Mouse (Mus musculus) kidney, postnatal 0 days (tissue): ENCODE results near the gene Dnph1. TPM values are rescaled to one million over a fixed set of nuclear protein-coding genes. Genes with fewer than 3 reads are reported as not detected.
"Not testable (repeated sequence)": the region's sequence is repeated elsewhere in the genome, so short reads cannot be mapped to it uniquely, and the experiment has no call there.

Experiments used
- ATAC-seq: fragments of 200-750 bp; cut with Nextera tagmentation; replicated peaks from 2 replicates; pipeline ENCODE4 v1.8.0; 2017; ENCODE audit warnings: low read depth, moderate number of reproducible peaks, moderate TSS enrichment, moderate library complexity; ENCODE audit not compliant: low FRiP score
- DNase-seq: peaks from one replicate; pipeline ENCODE4 v3.0.0-alpha.2; 2016; ENCODE audit warnings: low spot score
- H3K27ac ChIP-seq: fragments of 300-500 bp; sonication (generic); 2 replicates; pipeline ENCODE4 v1.5.1; 2014; ENCODE audit warnings: mild to moderate bottlenecking
- H3K27me3 ChIP-seq: fragments of 300-500 bp; sonication (generic); 2 replicates; pipeline ENCODE4 v1.6.1; 2014; ENCODE audit warnings: low read length, mixed read lengths; ENCODE audit not compliant: insufficient read depth
- H3K36me3 ChIP-seq: fragments of 300-500 bp; sonication (generic); 2 replicates; pipeline ENCODE4 v1.6.1; 2014; ENCODE audit warnings: low read length, mixed read lengths; ENCODE audit not compliant: insufficient read depth
- H3K4me1 ChIP-seq: fragments of 300-500 bp; sonication (generic); replicated peaks from 2 replicates; pipeline ENCODE4 v1.6.1; 2014; ENCODE audit warnings: antibody characterized with exemption, low read length, mixed read lengths; ENCODE audit not compliant: insufficient read depth
- H3K4me2 ChIP-seq: fragments of 300-500 bp; sonication (generic); 2 replicates; pipeline ENCODE4 v1.6.1; 2014; ENCODE audit warnings: mild to moderate bottlenecking, low read length, moderate library complexity, mixed read lengths
- H3K4me3 ChIP-seq: fragments of 300-500 bp; sonication (generic); replicated peaks from 2 replicates; pipeline ENCODE4 v1.5.1; 2014; ENCODE audit warnings: low read depth, low read length
- H3K9ac ChIP-seq: fragments of 300-500 bp; sonication (generic); 2 replicates; pipeline ENCODE4 v1.6.1; 2014; ENCODE audit warnings: low read depth, low read length
- H3K9me3 ChIP-seq: fragments of 300-500 bp; sonication (generic); replicated peaks from 2 replicates; pipeline ENCODE4 v1.6.1; 2016; ENCODE audit warnings: low read length, inconsistent platforms, mixed read lengths
- CTCF ChIP-seq: IDR thresholded peaks from 2 replicates; pipeline ENCODE4 v1.5.1; 2016; ENCODE audit warnings: antibody characterized with exemption, low read depth, mild to moderate bottlenecking, moderate library complexity
- whole genome bisulfite sequencing: fragments of 180-500 bp; shearing (Covaris S2); extraction: QIAGEN DNeasy Blood & Tissue Kit; methylation state at CpG from one replicate; pipeline ENCODE4 v1.1.7; 2014; 5-methylcytosine and 5-hydroxymethylcytosine counted together
- polyA plus RNA-seq: library from polyadenylated mRNA; unstranded; fragments of >200 nt; fragmentation: Nextera tagmentation; extraction: Ambion mirVana; gene quantifications from 2 replicates; pipeline ENCODE4 v1.2.1, GENCODE M21; 2015

The Dnph1 gene
- polyA plus RNA-seq, 1 experiment from 2014 or later: 31.8 TPM

- no peak for ATAC-seq
- 48% methylated on average over 5 of the region's 5 CpGs for WGBS
- H3K4me3 ChIP-seq: no peak overlapping the region
These were observed 1.0 kb upstream of the Dnph1 start for GRCm38 (mm10) chr17:46495486-46495885.

GRCm38 (mm10) chr17:46496081-46496480, 430 bp upstream of the Dnph1 start:
- ATAC-seq, H3K4me3 ChIP-seq, H3K4me2 ChIP-seq: not testable (repeated sequence)

More at GRCm38 (mm10) chr17:46495486-46495885, 1.0 kb upstream of the Dnph1 start:
- DNase-seq: no peak
- no peak overlapping the region for H3K4me2 ChIP-seq
- H3K27ac ChIP-seq: no peak overlapping the region
- peaks cover 5% of the 10 kb centered on the region for H3K4me1 ChIP-seq
- H3K27me3 ChIP-seq: no peaks in the 10 kb centered on the region
- no peaks in the 10 kb centered on the region for H3K9me3 ChIP-seq
- no peak for TF ChIP-seq CTCF
- no peak overlapping the region for H3K9ac ChIP-seq
- H3K36me3 ChIP-seq: no peaks in the 10 kb centered on the region

GRCm38 (mm10) chr17:46497956-46498355, 1.4 kb downstream of the Dnph1 start:
- no peaks in the 10 kb centered on the region for H3K27me3 ChIP-seq
- DNase-seq (no peak), ATAC-seq (no peak)
- H3K27ac ChIP-seq: no peak overlapping the region
- H3K4me2 ChIP-seq: no peak overlapping the region
- no peaks in the 10 kb centered on the region for H3K36me3 ChIP-seq
- H3K4me3 ChIP-seq: no peak overlapping the region
- WGBS: 57% methylated on average over 8 of the region's 8 CpGs
- H3K9ac ChIP-seq: no peak overlapping the region
- peaks cover 5% of the 10 kb centered on the region for H3K4me1 ChIP-seq
- no peak for TF ChIP-seq CTCF
- H3K9me3 ChIP-seq: no peaks in the 10 kb centered on the region

More at GRCm38 (mm10) chr17:46496081-46496480, 430 bp upstream of the Dnph1 start:
- not testable (repeated sequence) for H3K27ac ChIP-seq, H3K36me3 ChIP-seq, H3K9ac ChIP-seq, H3K9me3 ChIP-seq, H3K4me1 ChIP-seq, H3K27me3 ChIP-seq, DNase-seq

GRCm38 (mm10) chr17:46502775-46503174, 6.3 kb downstream of the Dnph1 start:
- H3K9me3 ChIP-seq: no peaks in the 10 kb centered on the region
- DNase-seq: no peak
- H3K4me1 ChIP-seq: no peaks in the 10 kb centered on the region
- no peak overlapping the region for H3K27ac ChIP-seq
- 74% methylated on average over 2 of the region's 2 CpGs for WGBS
- TF ChIP-seq CTCF: no peak
- no peak overlapping the region for H3K4me2 ChIP-seq
- no peaks in the 10 kb centered on the region for H3K36me3 ChIP-seq
- ATAC-seq: no peak
- no peak overlapping the region for H3K9ac ChIP-seq
- H3K27me3 ChIP-seq: no peaks in the 10 kb centered on the region
- no peak overlapping the region for H3K4me3 ChIP-seq

- Histone ChIP-seq H3K9ac (no peak overlapping the region), H3K4me2 (no peak overlapping the region), H3K27me3 (no peaks in the 10 kb centered on the region), H3K4me1 (no peaks in the 10 kb centered on the region), H3K27ac (no peak overlapping the region), H3K9me3 (no peaks in the 10 kb centered on the region), H3K4me3 (no peak overlapping the region), H3K36me3 (no peaks in the 10 kb centered on the region)
- peak; percentile 85 for ATAC-seq
- TF ChIP-seq CTCF: no peak
- DNase-seq: peak; percentile 57
- 49% methylated on average over 14 of the region's 14 CpGs for WGBS
These were observed 7.5 kb downstream of the Dnph1 start for GRCm38 (mm10) chr17:46503847-46504638.

- no peaks in the 10 kb centered on the region for H3K27me3 ChIP-seq
- H3K36me3 ChIP-seq: no peaks in the 10 kb centered on the region
- WGBS: 91% methylated on average over 3 of the region's 3 CpGs
- ATAC-seq (no peak), DNase-seq (no peak)
- H3K4me2 ChIP-seq: no peak overlapping the region
- no peaks in the 10 kb centered on the region for H3K9me3 ChIP-seq
- H3K9ac ChIP-seq: no peak overlapping the region
- no peak overlapping the region for H3K4me3 ChIP-seq
- H3K27ac ChIP-seq: no peak overlapping the region
- TF ChIP-seq CTCF: no peak
- H3K4me1 ChIP-seq: no peaks in the 10 kb centered on the region
These were observed 9.1 kb downstream of the Dnph1 start for GRCm38 (mm10) chr17:46505617-46506016.
